28 mouse cellular contexts compared by ENCODE assay signal in the genomic region with DNA sequence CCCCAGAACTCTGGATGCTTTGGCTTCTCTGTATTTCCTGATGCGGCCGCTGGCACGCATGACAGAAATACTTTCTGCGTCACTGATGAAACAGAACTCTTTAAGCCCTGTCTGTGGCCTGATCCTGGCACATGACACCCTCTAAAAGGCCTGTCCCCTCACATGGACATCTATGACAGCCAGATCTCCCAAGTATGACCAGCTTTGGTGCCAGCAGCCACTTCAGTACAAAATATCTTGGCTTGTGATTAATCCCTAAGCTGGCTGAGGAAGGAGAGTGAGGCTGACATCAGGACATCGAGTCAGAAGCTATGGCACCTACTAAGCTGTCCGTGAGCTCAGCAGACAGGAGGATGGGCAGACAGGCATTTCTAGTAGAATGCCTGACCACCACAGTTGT. TPM values are rescaled to one million over a fixed set of nuclear protein-coding genes. Genes with fewer than 3 reads are reported as not detected.
DNase-seq lines count a peak whose midpoint lies in the region; ATAC-seq and TF ChIP-seq lines count a peak whose summit lies in the region.
"Had no signal": no experiment of that assay in that cellular context is flagged by ENCODE, and none has a peak within 500 bp of the region (broad histone marks: within the 10 kb centered on the region; RNA-seq: fewer than 3 reads in every experiment).

No protein-coding gene starts in this region.

- H3K4me2 ChIP-seq in heart, embryonic 13.5 days: peak overlapping the region; percentile 67
- no peak overlapping the region for H3K4me2 ChIP-seq in neural tube, embryonic 15.5 days
- H3K4me2 ChIP-seq: forebrain, embryonic 12.5 days; hindbrain, embryonic 13.5 days; kidney, embryonic 15.5 days; liver, embryonic 13.5 days; midbrain, embryonic 12.5 days; neural tube, embryonic 12.5 days had no signal

- H3K27me3 ChIP-seq in testis, adult 2 months (ENCODE audit: control insufficient read depth, insufficient read depth, low read length): no peaks in the 10 kb centered on the region
- H3K27me3 ChIP-seq in heart, embryonic 13.5 days (replicated peaks): no peaks in the 10 kb centered on the region
- no peaks in the 10 kb centered on the region for H3K27me3 ChIP-seq in neural tube, embryonic 15.5 days (replicated peaks)
- H3K27me3 ChIP-seq: CH12.LX; forebrain, embryonic 12.5 days; hindbrain, embryonic 13.5 days; kidney, embryonic 15.5 days; liver, embryonic 13.5 days; megakaryocyte, embryonic 14.5 days; midbrain, embryonic 12.5 days; neural tube, embryonic 12.5 days had no signal

- no peak for DNase-seq in testis, postnatal 14 days (ENCODE audit: low spot score)
- DNase-seq in heart, postnatal 10 days: peak; percentile 85 to 89
- no peak for DNase-seq in left cerebral cortex, postnatal 14 days (ENCODE audit: low spot score in 2 of 2)
- DNase-seq in kidney, adult 9 months: no peak
- DNase-seq: adrenal gland, postnatal 14 days; cerebellum, adult 11-12 months; cerebellum, adult 9-11 months; forebrain, postnatal 0 days; gastrocnemius, postnatal 10 days; kidney, postnatal 36 days; left cerebral cortex, postnatal 4 days; liver, embryonic 13.5 days; lung, adult 18-20 months; lung, postnatal 4 days had no signal

- WGBS in heart, embryonic 13.5 days: 71% methylated on average over 6 of the region's 6 CpGs
- 95% methylated on average over 6 of the region's 6 CpGs for WGBS in neural tube, embryonic 15.5 days

- H3K9ac ChIP-seq in heart, embryonic 13.5 days: peak overlapping the region; percentile 67
- H3K9ac ChIP-seq in neural tube, embryonic 15.5 days (replicated peaks): no peak overlapping the region
- H3K9ac ChIP-seq: forebrain, embryonic 12.5 days; forebrain, postnatal 0 days; hindbrain, embryonic 13.5 days; kidney, embryonic 15.5 days; liver, embryonic 13.5 days; midbrain, embryonic 12.5 days; neural tube, embryonic 12.5 days had no signal

- no peak for ATAC-seq in heart, embryonic 13.5 days (ENCODE audit: extremely low read depth, insufficient number of reproducible peaks, low FRiP score, low TSS enrichment)
- no peak for ATAC-seq in neural tube, embryonic 15.5 days (ENCODE audit: low FRiP score)
- ATAC-seq in erythroblast, adult 5-6 weeks (replicated peaks; ENCODE audit: low FRiP score, poor library complexity, severe bottlenecking): no peak
- ATAC-seq: forebrain, postnatal 0 days; intestine, postnatal 0 days; lung, postnatal 0 days had no signal

- peak overlapping the region; percentile 12; the same call in 1 of the 2 replicates for H3K4me3 ChIP-seq in testis, adult 2 months (ENCODE audit: control insufficient read depth, low read depth, low read length)
- peak overlapping the region; percentile 48 for H3K4me3 ChIP-seq in heart, embryonic 13.5 days
- no peak overlapping the region for H3K4me3 ChIP-seq in neural tube, embryonic 15.5 days (replicated peaks)
- H3K4me3 ChIP-seq: forebrain, embryonic 12.5 days; hindbrain, embryonic 13.5 days; kidney, embryonic 15.5 days; liver, embryonic 13.5 days; midbrain, embryonic 12.5 days; myocyte; neural tube, embryonic 12.5 days had no signal

- H3K9me3 ChIP-seq in heart, embryonic 13.5 days: no peaks in the 10 kb centered on the region
- H3K9me3 ChIP-seq in neural tube, embryonic 15.5 days (replicated peaks): no peaks in the 10 kb centered on the region
- H3K9me3 ChIP-seq: forebrain, embryonic 12.5 days; hindbrain, embryonic 13.5 days; kidney, embryonic 15.5 days; liver, embryonic 13.5 days; megakaryocyte, embryonic 14.5 days; midbrain, embryonic 12.5 days; neural tube, embryonic 12.5 days had no signal

- H3K4me1 ChIP-seq in testis, adult 2 months (ENCODE audit: control insufficient read depth, insufficient read depth, low read length): no peaks in the 10 kb centered on the region
- peaks cover 28% of the 10 kb centered on the region for H3K4me1 ChIP-seq in heart, embryonic 13.5 days
- no peaks in the 10 kb centered on the region for H3K4me1 ChIP-seq in neural tube, embryonic 15.5 days
- H3K4me1 ChIP-seq: forebrain, embryonic 12.5 days; hindbrain, embryonic 13.5 days; kidney, embryonic 15.5 days; liver, embryonic 13.5 days; midbrain, embryonic 12.5 days; neural tube, embryonic 12.5 days had no signal

- no peak for TF ChIP-seq POLR2A in testis, adult 2 months (IDR thresholded peaks at IDR 0.05; ENCODE audit: control insufficient read depth, low read depth, low read length)

- intact Hi-C loops in heart, postnatal 10 days (cut with DNase I): no loop called here
- intact Hi-C loops in left cerebral cortex, postnatal 14 days (cut with DNase I): no loop called here

- no peak for TF ChIP-seq CTCF in testis, adult 2 months (IDR thresholded peaks at IDR 0.05; ENCODE audit: control insufficient read depth, insufficient read depth, insufficient replicate concordance, low read depth, low read length)

- H3K36me3 ChIP-seq in testis, adult 2 months (ENCODE audit: control insufficient read depth, insufficient read depth, low read length): no peaks in the 10 kb centered on the region
- peaks cover 42% of the 10 kb centered on the region for H3K36me3 ChIP-seq in heart, embryonic 13.5 days
- peaks cover 41% of the 10 kb centered on the region for H3K36me3 ChIP-seq in neural tube, embryonic 15.5 days

- no peak overlapping the region for H3K27ac ChIP-seq in testis, adult 2 months (ENCODE audit: control insufficient read depth, insufficient read depth, low read depth, low read length)
- peak overlapping the region; percentile 94 for H3K27ac ChIP-seq in heart, embryonic 13.5 days (replicated peaks)
- no peak overlapping the region for H3K27ac ChIP-seq in neural tube, embryonic 15.5 days (replicated peaks)
- H3K27ac ChIP-seq: forebrain, embryonic 12.5 days; hindbrain, embryonic 13.5 days; kidney, embryonic 15.5 days; liver, embryonic 13.5 days; midbrain, embryonic 12.5 days; neural tube, embryonic 12.5 days had no signal

RNA-seq across cellular contexts. Expression of a gene that starts 43.1 kb away (rescaled TPM):
- 1.7 TPM in 2 replicates for polyA plus RNA-seq in testis, adult 2 months (2012; rRNA removed)
- polyA plus RNA-seq in heart, embryonic 13.5 days (2015; fragmentation: Nextera tagmentation; extraction: Ambion mirVana): 5.1 and 7.0 TPM in 2 replicates
- 1 to 10 TPM; 6.2 to 8.3 TPM for total RNA-seq in heart, postnatal 10 days (2021)
- 3.4 and 5.3 TPM in 2 replicates for polyA plus RNA-seq in neural tube, embryonic 15.5 days (2015; fragmentation: Nextera tagmentation; extraction: Ambion mirVana)
- 1 to 10 TPM; 4.1 to 4.7 TPM for total RNA-seq in left cerebral cortex, postnatal 14 days (2021)
- 11.9 and 13.8 TPM in 2 replicates for total RNA-seq in erythroblast, adult 5-6 weeks (2015; ENCODE audit: low replicate concordance)
- 19.2 and 25.5 TPM in 2 replicates for total RNA-seq in erythroblast, adult 5-6 weeks (2017; ENCODE audit: low replicate concordance)

RNA-seq across cellular contexts. Expression of a gene that starts 43.2 kb away (rescaled TPM):
- polyA plus RNA-seq in testis, adult 2 months (2012; rRNA removed): 3.3 and 4.1 TPM in 2 replicates
- polyA plus RNA-seq in heart, embryonic 13.5 days (2015; fragmentation: Nextera tagmentation; extraction: Ambion mirVana): 16.3 and 20.6 TPM in 2 replicates
- total RNA-seq in heart, postnatal 10 days (2021): 10 to 100 TPM; 27.2 to 28.1 TPM
- polyA plus RNA-seq in neural tube, embryonic 15.5 days (2015; fragmentation: Nextera tagmentation; extraction: Ambion mirVana): 27.8 and 28.8 TPM in 2 replicates
- 10 to 100 TPM; 31.9 to 37.9 TPM for total RNA-seq in left cerebral cortex, postnatal 14 days (2021)
- total RNA-seq in erythroblast, adult 5-6 weeks (2015; ENCODE audit: low replicate concordance): 12.1 and 15.3 TPM in 2 replicates
- 11.7 and 15.1 TPM in 2 replicates for total RNA-seq in erythroblast, adult 5-6 weeks (2017; ENCODE audit: low replicate concordance)

Comparison
In these comparisons a context has a peak if more than half of its experiments do, and no peak if none do; other contexts are left out.
1. DNase-seq: peak in heart, postnatal 10 days (2 of 2); none in testis, postnatal 14 days (single experiment), left cerebral cortex, postnatal 14 days (0 of 2) and kidney, adult 9 months (single experiment).